Mouse (Mus musculus) urinary bladder, postnatal 14 days (tissue): ENCODE results near the gene Snx1.

Experiments
- DNase-seq: peaks from one replicate; pipeline ENCODE4 v3.0.0; 2021; ENCODE audit warnings: low spot score

The Snx1 gene

GRCm38 (mm10) chr9:66127193-66127546 lies 783 bp upstream of the Snx1 start:
- DNase-seq, result no peak

- no peak for DNase-seq
Measured at GRCm38 (mm10) chr9:66125543-66126455, 588 bp downstream of the Snx1 start.

- DNase-seq, result peak; percentile 98
Measured at GRCm38 (mm10) chr9:66124681-66125542, 1.5 kb downstream of the Snx1 start.

- DNase-seq, result peak; percentile 40
Measured at GRCm38 (mm10) chr9:66124111-66124531, 2.3 kb downstream of the Snx1 start.

- DNase-seq, result no peak
Measured at GRCm38 (mm10) chr9:66123648-66124047, 2.7 kb downstream of the Snx1 start.

GRCm38 (mm10) chr9:66121421-66121820 lies 5.0 kb downstream of the Snx1 start:
- no peak for DNase-seq

GRCm38 (mm10) chr9:66120945-66121344 lies 5.4 kb downstream of the Snx1 start:
- DNase-seq, result no peak

GRCm38 (mm10) chr9:66120106-66120505 lies 6.3 kb downstream of the Snx1 start:
- no peak for DNase-seq

GRCm38 (mm10) chr9:66119498-66119897 lies 6.9 kb downstream of the Snx1 start:
- no peak for DNase-seq

- DNase-seq, result peak; percentile 33
Measured at GRCm38 (mm10) chr9:66116890-66117289, 9.5 kb downstream of the Snx1 start.

- no peak for DNase-seq
Measured at GRCm38 (mm10) chr9:66114341-66114740, 12.0 kb downstream of the Snx1 start.

- no peak for DNase-seq
Measured at GRCm38 (mm10) chr9:66110611-66111379, 15.6 kb downstream of the Snx1 start.

- no peak for DNase-seq
Measured at GRCm38 (mm10) chr9:66110126-66110525, 16.3 kb downstream of the Snx1 start.

- no peak for DNase-seq
Measured at GRCm38 (mm10) chr9:66109574-66109973, 16.8 kb downstream of the Snx1 start.

GRCm38 (mm10) chr9:66105168-66105567 lies 21.2 kb downstream of the Snx1 start:
- no peak for DNase-seq

- DNase-seq, result no peak
Measured at GRCm38 (mm10) chr9:66104601-66105000, 21.8 kb downstream of the Snx1 start.

GRCm38 (mm10) chr9:66102668-66103067 lies 23.7 kb downstream of the Snx1 start:
- DNase-seq, result no peak

GRCm38 (mm10) chr9:66101577-66101976 lies 24.8 kb downstream of the Snx1 start:
- no peak for DNase-seq

GRCm38 (mm10) chr9:66092664-66093063 lies 33.7 kb downstream of the Snx1 start:
- no peak for DNase-seq

- no peak for DNase-seq
Measured at GRCm38 (mm10) chr9:66091327-66092231, 34.8 kb downstream of the Snx1 start.

- DNase-seq, result no peak
Measured at GRCm38 (mm10) chr9:66090593-66091244, 35.7 kb downstream of the Snx1 start.
